Mouse (Mus musculus): ENCODE measurements around the gene F12. TPM values are rescaled to one million over a fixed set of nuclear protein-coding genes. Genes with fewer than 3 reads are reported as not detected.
A peak's percentile ranks its signal among the peaks of the same experiment; 100 is the strongest.

The F12 gene
- total and polyA plus RNA-seq, 2 experiments from 2014 or later, result not detected

DNA sequence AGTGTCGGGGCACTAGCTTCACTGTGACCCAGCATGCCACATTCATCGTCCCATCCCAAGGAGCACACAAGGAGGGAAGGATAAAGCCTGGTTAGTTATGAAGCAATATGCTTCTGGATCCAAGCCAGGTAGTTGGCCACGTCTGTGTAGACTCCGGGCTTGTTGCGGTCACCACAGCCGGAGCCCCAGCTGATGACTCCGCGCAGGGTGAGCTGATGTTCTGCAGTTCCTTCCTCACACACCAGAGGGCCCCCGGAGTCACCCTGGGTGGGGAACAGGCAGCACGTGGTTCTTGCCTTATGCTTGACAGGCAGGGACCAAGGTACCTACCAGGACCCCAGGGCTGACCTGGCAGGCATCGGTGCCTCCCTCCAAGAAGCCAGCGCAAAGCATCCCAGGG lies 8.6 kb downstream of the F12 start:
- H3K9me3 ChIP-seq (replicated peaks; ENCODE audit: control insufficient read depth, low read length), result no peaks in the 10 kb centered on the region
- H3K4me2 ChIP-seq (ENCODE audit: low read depth, low read length), result no peak overlapping the region
- ATAC-seq (ENCODE audit: insufficient read depth, low read depth) (peak; percentile 79), DNase-seq (ENCODE audit: low spot score) (peak; percentile 59)
- no peak for TF ChIP-seq EP300 (IDR thresholded peaks at IDR 0.05; ENCODE audit: low read depth)
- peak; percentile 88 for TF ChIP-seq CTCF (IDR thresholded peaks at IDR 0.05; ENCODE audit: low read depth)
- H3K27ac ChIP-seq (ENCODE audit: low read depth), result no peak overlapping the region
- no peaks in the 10 kb centered on the region; the same call in 1 of the 2 replicates for H3K4me1 ChIP-seq (ENCODE audit: control insufficient read depth, insufficient read depth)
- H3K36me3 ChIP-seq (replicated peaks; ENCODE audit: control insufficient read depth, insufficient read depth, low read length), result no peaks in the 10 kb centered on the region
- H3K4me3 ChIP-seq (ENCODE audit: low read depth, low read length), result no peak overlapping the region
- no peak overlapping the region for H3K9ac ChIP-seq (replicated peaks; ENCODE audit: low read depth, low read length)
- H3K27me3 ChIP-seq (ENCODE audit: control insufficient read depth, insufficient read depth, low read length), result peaks cover 83% of the 10 kb centered on the region
- 11% methylated on average over 12 of the region's 12 CpGs for WGBS

DNA sequence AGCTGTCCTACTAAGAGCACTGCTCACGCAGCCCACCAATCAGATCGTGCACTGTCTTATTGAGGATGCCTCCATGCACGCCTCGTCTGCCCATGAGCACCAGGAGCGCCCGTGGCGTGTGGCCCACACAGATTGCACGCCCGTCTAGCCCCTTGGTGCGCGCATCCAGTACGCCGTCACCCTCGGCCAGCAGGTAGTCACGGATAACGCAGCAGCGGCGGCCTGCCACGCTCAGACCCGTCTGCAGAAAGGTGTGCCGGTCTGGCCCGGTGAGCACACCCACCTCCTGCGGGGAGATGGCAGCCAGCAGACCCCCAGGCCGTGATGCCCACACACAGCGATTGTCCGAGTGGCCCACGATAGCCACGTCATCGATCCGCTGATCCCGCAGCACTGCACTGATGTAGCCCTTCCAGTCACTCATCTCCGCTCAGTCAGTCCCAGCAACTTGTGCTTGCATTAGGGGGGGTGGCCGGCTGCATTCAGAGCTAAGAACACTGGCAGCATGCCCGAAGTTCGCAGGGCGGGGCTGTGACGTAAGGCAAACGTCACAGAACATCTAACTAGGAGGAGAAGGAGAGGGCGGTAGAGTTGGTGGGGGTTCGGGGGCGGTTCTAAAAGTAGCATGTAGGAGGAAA lies 11.7 kb downstream of the F12 start, which contains the start of gene Pfn3:
Gene Pfn3, minus strand, starts transcription at position 490 of the 638 bp plus-strand sequence.
- H3K4me1 ChIP-seq (ENCODE audit: control insufficient read depth, insufficient read depth), result no peaks in the 10 kb centered on the region
- WGBS, result 10% methylated on average over 41 of the region's 41 CpGs
- no peak within 1 kb of the TSS for H3K9ac ChIP-seq (replicated peaks; ENCODE audit: low read depth, low read length)
- TF ChIP-seq EP300 (IDR thresholded peaks at IDR 0.05; ENCODE audit: low read depth) (no peak), CTCF (IDR thresholded peaks at IDR 0.05; ENCODE audit: low read depth) (no peak)
- peak; percentile 54 for ATAC-seq (ENCODE audit: insufficient read depth, low read depth)
- no peaks in the 10 kb centered on the region for H3K9me3 ChIP-seq (replicated peaks; ENCODE audit: control insufficient read depth, low read length)
- peaks cover 63% of the 10 kb centered on the region for H3K27me3 ChIP-seq (ENCODE audit: control insufficient read depth, insufficient read depth, low read length)
- no peak within 1 kb of the TSS for H3K27ac ChIP-seq (ENCODE audit: low read depth)
- H3K4me3 ChIP-seq (ENCODE audit: low read depth, low read length), result peak within 1 kb of the TSS; percentile 6; the same call in 1 of the 2 replicates
- H3K4me2 ChIP-seq (ENCODE audit: low read depth, low read length), result peak within 1 kb of the TSS; percentile 7; the same call in 1 of the 2 replicates
- DNase-seq (ENCODE audit: low spot score), result peak; percentile 18
- no peaks in the 10 kb centered on the region for H3K36me3 ChIP-seq (replicated peaks; ENCODE audit: control insufficient read depth, insufficient read depth, low read length)

DNA sequence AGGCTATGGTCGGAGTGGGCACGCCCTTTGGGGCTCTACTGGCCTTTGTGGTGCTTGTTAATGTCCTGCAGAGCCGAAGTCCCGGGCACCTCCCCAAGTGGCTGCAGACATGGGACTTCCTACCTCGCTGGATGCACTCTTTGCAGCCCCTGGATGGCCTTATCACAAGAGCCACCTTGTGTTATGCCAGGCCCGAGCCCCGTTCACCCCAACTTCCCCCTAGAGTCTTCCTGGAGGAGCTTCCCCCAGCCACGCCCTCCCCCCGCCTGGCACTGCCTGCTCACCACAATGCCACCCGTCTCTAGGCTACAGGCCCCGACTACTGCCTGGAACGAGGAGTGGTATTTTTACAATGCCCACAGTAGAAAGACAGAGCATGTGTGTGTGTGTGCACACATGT lies 13.3 kb downstream of the F12 start:
- H3K27me3 ChIP-seq (ENCODE audit: control insufficient read depth, insufficient read depth, low read length), result peaks cover 62% of the 10 kb centered on the region
- H3K36me3 ChIP-seq (replicated peaks; ENCODE audit: control insufficient read depth, insufficient read depth, low read length), result no peaks in the 10 kb centered on the region
- no peak for ATAC-seq (ENCODE audit: insufficient read depth, low read depth)

DNA sequence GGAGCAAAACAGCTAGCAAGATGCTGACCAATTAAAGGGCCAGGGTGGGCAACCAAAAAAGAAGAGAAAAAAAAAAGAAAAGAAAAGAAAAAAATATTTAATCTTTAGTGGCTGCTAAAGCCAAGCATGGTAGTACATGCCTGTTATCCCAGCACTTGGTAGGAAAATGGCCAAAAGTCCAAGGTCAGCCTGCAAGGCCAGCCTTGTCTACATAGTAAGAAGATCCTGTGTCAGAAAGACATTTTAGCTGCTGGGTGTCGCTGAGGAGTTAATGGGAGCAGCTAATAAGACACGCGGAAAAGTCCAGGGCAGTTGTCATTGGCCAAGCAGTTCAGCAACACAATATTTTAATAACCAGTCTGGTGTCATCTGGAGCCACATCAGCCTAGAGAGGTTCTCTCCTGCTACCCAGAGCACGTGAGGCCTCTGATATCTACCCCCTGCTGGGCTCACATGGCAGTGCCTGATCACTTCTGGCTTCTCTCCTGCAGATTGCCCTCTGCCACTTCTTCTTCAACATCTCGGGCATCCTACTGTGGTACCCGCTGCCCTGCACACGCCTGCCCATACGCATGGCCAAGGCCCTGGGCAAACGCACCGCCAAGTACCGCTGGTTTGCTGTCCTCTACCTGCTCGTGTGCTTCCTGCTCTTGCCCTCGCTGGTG lies 13.8 kb downstream of the F12 start:
- peaks cover 58% of the 10 kb centered on the region for H3K27me3 ChIP-seq (ENCODE audit: control insufficient read depth, insufficient read depth, low read length)

More for the DNA sequence above, 13.3 kb downstream of the F12 start:
- DNase-seq (ENCODE audit: low spot score), result no peak
- TF ChIP-seq CTCF (IDR thresholded peaks at IDR 0.05; ENCODE audit: low read depth) (no peak), EP300 (IDR thresholded peaks at IDR 0.05; ENCODE audit: low read depth) (no peak)
- H3K9me3 ChIP-seq (replicated peaks; ENCODE audit: control insufficient read depth, low read length), result no peaks in the 10 kb centered on the region
- no peaks in the 10 kb centered on the region for H3K4me1 ChIP-seq (ENCODE audit: control insufficient read depth, insufficient read depth)
- 69% methylated on average over 12 of the region's 12 CpGs for WGBS
- H3K9ac ChIP-seq (replicated peaks; ENCODE audit: low read depth, low read length), result no peak overlapping the region
- no peak overlapping the region for H3K27ac ChIP-seq (ENCODE audit: low read depth)
- H3K4me2 ChIP-seq (ENCODE audit: low read depth, low read length), result no peak overlapping the region
- H3K4me3 ChIP-seq (ENCODE audit: low read depth, low read length), result no peak overlapping the region

DNA sequence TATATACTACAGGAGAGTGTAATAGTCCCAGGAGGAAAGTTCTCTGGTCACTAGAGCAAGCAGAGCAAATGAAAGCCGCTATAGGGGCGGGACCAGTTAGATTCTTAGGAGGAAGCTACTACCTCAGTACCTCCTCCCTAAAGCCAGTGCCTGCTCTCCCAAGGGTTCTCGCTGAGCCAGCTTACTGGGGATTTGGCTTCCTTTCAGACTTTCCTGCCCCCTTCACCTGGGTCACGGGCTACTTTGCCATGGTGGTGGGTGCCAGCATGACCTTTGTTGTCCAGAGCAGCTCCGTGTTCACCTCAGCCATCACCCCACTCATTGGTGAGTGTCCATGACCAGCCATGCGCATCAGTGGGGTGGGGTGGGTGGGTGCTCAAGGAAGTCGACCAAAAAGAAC lies 14.8 kb downstream of the F12 start:
- no peak overlapping the region for H3K9ac ChIP-seq (replicated peaks; ENCODE audit: low read depth, low read length)
- no peaks in the 10 kb centered on the region for H3K4me1 ChIP-seq (ENCODE audit: control insufficient read depth, insufficient read depth)
- DNase-seq (ENCODE audit: low spot score) (no peak), ATAC-seq (ENCODE audit: insufficient read depth, low read depth) (no peak)
- no peaks in the 10 kb centered on the region for H3K36me3 ChIP-seq (replicated peaks; ENCODE audit: control insufficient read depth, insufficient read depth, low read length)
- no peak overlapping the region for H3K4me3 ChIP-seq (ENCODE audit: low read depth, low read length)
- peaks cover 56% of the 10 kb centered on the region for H3K27me3 ChIP-seq (ENCODE audit: control insufficient read depth, insufficient read depth, low read length)
- no peak for TF ChIP-seq CTCF (IDR thresholded peaks at IDR 0.05; ENCODE audit: low read depth)
- no peak for TF ChIP-seq EP300 (IDR thresholded peaks at IDR 0.05; ENCODE audit: low read depth)
- 71% methylated on average over 7 of the region's 7 CpGs for WGBS
- no peak overlapping the region for H3K4me2 ChIP-seq (ENCODE audit: low read depth, low read length)
- no peak overlapping the region for H3K27ac ChIP-seq (ENCODE audit: low read depth)
- H3K9me3 ChIP-seq (replicated peaks; ENCODE audit: control insufficient read depth, low read length), result no peaks in the 10 kb centered on the region

More for the DNA sequence above, 13.8 kb downstream of the F12 start:
- Histone ChIP-seq H3K4me2 (ENCODE audit: low read depth, low read length) (no peak overlapping the region), H3K27ac (ENCODE audit: low read depth) (no peak overlapping the region), H3K4me3 (ENCODE audit: low read depth, low read length) (no peak overlapping the region), H3K36me3 (replicated peaks; ENCODE audit: control insufficient read depth, insufficient read depth, low read length) (no peaks in the 10 kb centered on the region), H3K9ac (replicated peaks; ENCODE audit: low read depth, low read length) (no peak overlapping the region), H3K9me3 (replicated peaks; ENCODE audit: control insufficient read depth, low read length) (no peaks in the 10 kb centered on the region), H3K4me1 (ENCODE audit: control insufficient read depth, insufficient read depth) (no peaks in the 10 kb centered on the region)
- no peak for DNase-seq (ENCODE audit: low spot score)
- ATAC-seq (ENCODE audit: insufficient read depth, low read depth), result no peak
- TF ChIP-seq EP300 (IDR thresholded peaks at IDR 0.05; ENCODE audit: low read depth) (no peak), CTCF (IDR thresholded peaks at IDR 0.05; ENCODE audit: low read depth) (no peak)
- 76% methylated on average over 13 of the region's 13 CpGs for WGBS
